Mouse (Mus musculus) gonadal fat pad, adult 2 months (tissue): ENCODE measurements around the gene C530008M17Rik. TPM values are rescaled to one million over a fixed set of nuclear protein-coding genes. Genes with fewer than 3 reads are reported as not detected.

ENCODE experiments used
- DNase-seq: peaks from one replicate; pipeline ENCODE4 v3.0.0-alpha.2; 2012; ENCODE audit warnings: low read depth
- polyA plus RNA-seq: library from polyadenylated mRNA; depleted of rRNA; stranded (reverse); fragments of >200 nt; gene quantifications from 2 replicates; pipeline ENCODE4 v1.2.3, GENCODE M21; 2012; rRNA removed

The C530008M17Rik gene
- polyA plus RNA-seq = 2.0 and 2.1 TPM in 2 replicates

GRCm38 (mm10) chr5:76656212-76656611 lies at the start of gene C530008M17Rik:
Gene C530008M17Rik, plus strand, starts transcription at chr5:76656512.
- no peak for DNase-seq

- DNase-seq = no peak
Measured at GRCm38 (mm10) chr5:76609702-76610370, 46.5 kb upstream of the C530008M17Rik start.

- DNase-seq = no peak
Measured at GRCm38 (mm10) chr5:76612867-76613499, 43.3 kb upstream of the C530008M17Rik start.

- no peak for DNase-seq
Measured at GRCm38 (mm10) chr5:76615276-76615675, 41.0 kb upstream of the C530008M17Rik start.

- DNase-seq = no peak
Measured at GRCm38 (mm10) chr5:76616196-76616747, 40.0 kb upstream of the C530008M17Rik start.

- no peak for DNase-seq
Measured at GRCm38 (mm10) chr5:76618750-76619149, 37.6 kb upstream of the C530008M17Rik start.

GRCm38 (mm10) chr5:76623759-76624158 lies 32.6 kb upstream of the C530008M17Rik start:
- no peak for DNase-seq

GRCm38 (mm10) chr5:76627770-76628169 lies 28.5 kb upstream of the C530008M17Rik start:
- no peak for DNase-seq

GRCm38 (mm10) chr5:76634012-76634411 lies 22.3 kb upstream of the C530008M17Rik start:
- no peak for DNase-seq

GRCm38 (mm10) chr5:76635592-76635991 lies 20.7 kb upstream of the C530008M17Rik start:
- no peak for DNase-seq

- no peak for DNase-seq
Measured at GRCm38 (mm10) chr5:76642076-76642475, 14.2 kb upstream of the C530008M17Rik start.

GRCm38 (mm10) chr5:76644234-76644633 lies 12.1 kb upstream of the C530008M17Rik start:
- DNase-seq = no peak

GRCm38 (mm10) chr5:76645091-76645868 lies 11.0 kb upstream of the C530008M17Rik start:
- no peak for DNase-seq

GRCm38 (mm10) chr5:76649897-76650296 lies 6.4 kb upstream of the C530008M17Rik start:
- no peak for DNase-seq

- no peak for DNase-seq
Measured at GRCm38 (mm10) chr5:76651151-76651725, 5.1 kb upstream of the C530008M17Rik start.

- DNase-seq = no peak
Measured at GRCm38 (mm10) chr5:76657245-76658083, 1.2 kb downstream of the C530008M17Rik start.

GRCm38 (mm10) chr5:76658084-76658934 lies 2.0 kb downstream of the C530008M17Rik start:
- DNase-seq = no peak

- DNase-seq = no peak
Measured at GRCm38 (mm10) chr5:76659958-76660635, 3.8 kb downstream of the C530008M17Rik start.

GRCm38 (mm10) chr5:76661310-76661709 lies 5.0 kb downstream of the C530008M17Rik start:
- no peak for DNase-seq
